Mouse (Mus musculus) bone marrow, adult 2 months (tissue): ENCODE data around the gene Baz2b.

Experiments
- CTCF ChIP-seq: fragments of 200-500 bp; IDR thresholded peaks from 2 replicates; pipeline ENCODE4 v1.5.1; 2011; ENCODE audit warnings: low read length, control low read depth; ENCODE audit not compliant: control insufficient read depth, insufficient read depth
- POLR2A ChIP-seq: fragments of 200-500 bp; IDR thresholded peaks from 2 replicates; pipeline ENCODE4 v1.6.1; 2011; ENCODE audit warnings: low read depth, mild to moderate bottlenecking, control low read depth, low read length, borderline replicate concordance; ENCODE audit not compliant: control insufficient read depth

GRCm38 (mm10) chr2:60128631-60129030, 81.0 kb downstream of the Baz2b start:
- no peak for TF ChIP-seq POLR2A
- TF ChIP-seq CTCF: no peak
